Mouse (Mus musculus) bone marrow macrophage, adult 2 months (primary cell): ENCODE data around the gene Rbpjl.

Source experiments
- CTCF ChIP-seq: IDR thresholded peaks from 2 replicates; pipeline ENCODE4 v1.5.1; 2012; ENCODE audit warnings: low read depth, mild to moderate bottlenecking, low read length, moderate library complexity
- POLR2A ChIP-seq: IDR thresholded peaks from 2 replicates; pipeline ENCODE4 v1.6.1; 2012; ENCODE audit warnings: mild to moderate bottlenecking, low read depth, low read length, borderline replicate concordance

GRCm38 (mm10) chr2:164404082-164404990, 1.4 kb downstream of the Rbpjl start:
- TF ChIP-seq CTCF (no peak), POLR2A (no peak)
